Mouse (Mus musculus) neural tube, embryonic 14.5 days (tissue): Measurements from ENCODE around the gene Mybl2. TPM values are rescaled to one million over a fixed set of nuclear protein-coding genes. Genes with fewer than 3 reads are reported as not detected.

Source experiments
- ATAC-seq: fragments of 200-750 bp; cut with Nextera tagmentation; 2 replicates; pipeline ENCODE4 v1.8.0; 2017; ENCODE audit warnings: low read depth, mild to moderate bottlenecking, moderate TSS enrichment, moderate library complexity
- H3K27ac ChIP-seq: fragments of 300-500 bp; sonication (generic); 2 replicates; pipeline ENCODE4 v1.5.1; 2014; ENCODE audit warnings: low read depth, mild to moderate bottlenecking, control low read depth, low read length, moderate library complexity, mixed read lengths
- H3K27me3 ChIP-seq: fragments of 300-500 bp; sonication (generic); 2 replicates; pipeline ENCODE4 v1.6.1; 2014; ENCODE audit warnings: low read length; ENCODE audit not compliant: control insufficient read depth, insufficient read depth
- H3K36me3 ChIP-seq: fragments of 300-500 bp; sonication (generic); 2 replicates; pipeline ENCODE4 v1.6.1; 2014; ENCODE audit warnings: low read length, mixed read lengths; ENCODE audit not compliant: control insufficient read depth, insufficient read depth
- H3K4me1 ChIP-seq: fragments of 300-500 bp; sonication (generic); 2 replicates; pipeline ENCODE4 v1.6.1; 2014; ENCODE audit warnings: low read length; ENCODE audit not compliant: control insufficient read depth, insufficient read depth
- H3K4me2 ChIP-seq: fragments of 300-500 bp; sonication (generic); 2 replicates; pipeline ENCODE4 v1.6.1; 2014; ENCODE audit warnings: mild to moderate bottlenecking, low read depth, low read length, control low read depth
- H3K4me3 ChIP-seq: fragments of 300-500 bp; sonication (generic); 2 replicates; pipeline ENCODE4 v1.5.1; 2014; ENCODE audit warnings: low read depth, low read length, control low read depth, mixed read lengths
- H3K9ac ChIP-seq: fragments of 300-500 bp; sonication (generic); replicated peaks from 2 replicates; pipeline ENCODE4 v1.6.1; 2014; ENCODE audit warnings: low read depth, mild to moderate bottlenecking, control low read depth, low read length, mixed read lengths
- H3K9me3 ChIP-seq: fragments of 300-500 bp; sonication (generic); 2 replicates; pipeline ENCODE4 v1.6.1; 2016; ENCODE audit warnings: low read length; ENCODE audit not compliant: control insufficient read depth
- WGBS: fragments of 180-500 bp; shearing (Covaris S2); extraction: QIAGEN DNeasy Blood & Tissue Kit; methylation state at CpG from one replicate; pipeline ENCODE4 v1.1.7; 2014; 5-methylcytosine and 5-hydroxymethylcytosine counted together
- polyA plus RNA-seq: library from polyadenylated mRNA; unstranded; fragments of >200 nt; fragmentation: Nextera tagmentation; extraction: Ambion mirVana; gene quantifications from 2 replicates; pipeline ENCODE4 v1.2.1, GENCODE M21; 2014

Gene Mybl2
- polyA plus RNA-seq, result 1.7 and 1.9 TPM in 2 replicates

GRCm38 (mm10) chr2:163054335-163054840 lies at the start of gene Mybl2:
TSS of gene Mybl2 (plus strand) at chr2:163054687.
- WGBS, result under 1% methylated on average over 48 of the region's 48 CpGs
- ATAC-seq, result peak; percentile 99
- H3K27ac ChIP-seq, result no peak within 1 kb of the TSS
- peak within 1 kb of the TSS; percentile 100 for H3K4me2 ChIP-seq
- H3K4me3 ChIP-seq, result peak within 1 kb of the TSS; percentile 50
- H3K9me3 ChIP-seq, result no peaks in the 10 kb centered on the region
- peaks cover 7% of the 10 kb centered on the region for H3K4me1 ChIP-seq
- H3K36me3 ChIP-seq, result no peaks in the 10 kb centered on the region
- H3K27me3 ChIP-seq, result 0 out of 2 replicates have a peak, but pooled peaks cover 2% of the 10 kb centered on the region
- peak within 1 kb of the TSS; percentile 37 for H3K9ac ChIP-seq

- no peak overlapping the region for H3K4me2 ChIP-seq
- no peaks in the 10 kb centered on the region for H3K36me3 ChIP-seq
- no peak overlapping the region for H3K9ac ChIP-seq
- 81% methylated on average over 4 of the region's 4 CpGs for WGBS
- H3K9me3 ChIP-seq, result no peaks in the 10 kb centered on the region
- no peak for ATAC-seq
- no peaks in the 10 kb centered on the region for H3K27me3 ChIP-seq
- H3K4me1 ChIP-seq, result no peaks in the 10 kb centered on the region
- H3K27ac ChIP-seq, result no peak overlapping the region
- H3K4me3 ChIP-seq, result no peak overlapping the region
These were observed 47.2 kb upstream of the Mybl2 start for GRCm38 (mm10) chr2:163007299-163007698.

- Histone ChIP-seq H3K27me3 (no peaks in the 10 kb centered on the region), H3K4me1 (peaks cover 11% of the 10 kb centered on the region; the same call in 1 of the 2 replicates), H3K4me3 (peak within 1 kb of the TSS; percentile 82), H3K36me3 (no peaks in the 10 kb centered on the region), H3K9me3 (no peaks in the 10 kb centered on the region), H3K9ac (peak within 1 kb of the TSS; percentile 78), H3K4me2 (peak within 1 kb of the TSS; percentile 51), H3K27ac (peak within 1 kb of the TSS; percentile 55)
- peak; percentile 97 for ATAC-seq
- WGBS, result under 1% methylated on average over 57 of the region's 57 CpGs
These were observed 37.4 kb upstream of the Mybl2 start, which contains the start of gene Ift52 for GRCm38 (mm10) chr2:163016916-163017743. TSS of gene Ift52 (plus strand) at chr2:163017354.

- Histone ChIP-seq H3K9ac (no peak overlapping the region), H3K4me1 (no peaks in the 10 kb centered on the region), H3K27ac (no peak overlapping the region), H3K4me2 (no peak overlapping the region), H3K4me3 (no peak overlapping the region), H3K9me3 (no peaks in the 10 kb centered on the region), H3K27me3 (no peaks in the 10 kb centered on the region), H3K36me3 (peaks cover 53% of the 10 kb centered on the region)
- WGBS, result 89% methylated on average over 5 of the region's 5 CpGs
- ATAC-seq, result no peak
These were observed 23.2 kb upstream of the Mybl2 start for GRCm38 (mm10) chr2:163031289-163031688.

GRCm38 (mm10) chr2:163031757-163032156 lies 22.7 kb upstream of the Mybl2 start:
- H3K27me3 ChIP-seq, result no peaks in the 10 kb centered on the region
- H3K9me3 ChIP-seq, result no peaks in the 10 kb centered on the region
- 83% methylated on average over 2 of the region's 2 CpGs for WGBS
- H3K9ac ChIP-seq, result no peak overlapping the region
- no peak overlapping the region for H3K27ac ChIP-seq
- no peak for ATAC-seq
- peaks cover 54% of the 10 kb centered on the region for H3K36me3 ChIP-seq
- no peak overlapping the region for H3K4me2 ChIP-seq
- no peaks in the 10 kb centered on the region for H3K4me1 ChIP-seq
- no peak overlapping the region for H3K4me3 ChIP-seq

- Histone ChIP-seq H3K36me3 (peaks cover 62% of the 10 kb centered on the region), H3K4me3 (no peak overlapping the region), H3K27ac (no peak overlapping the region), H3K9me3 (no peaks in the 10 kb centered on the region), H3K9ac (no peak overlapping the region), H3K27me3 (no peaks in the 10 kb centered on the region), H3K4me1 (no peaks in the 10 kb centered on the region), H3K4me2 (no peak overlapping the region)
- 66% methylated on average over 4 of the region's 4 CpGs for WGBS
- ATAC-seq, result no peak
These were observed 21.9 kb upstream of the Mybl2 start for GRCm38 (mm10) chr2:163032622-163033021.

- Histone ChIP-seq H3K36me3 (peaks cover 60% of the 10 kb centered on the region), H3K27me3 (no peaks in the 10 kb centered on the region), H3K4me2 (no peak overlapping the region), H3K4me1 (no peaks in the 10 kb centered on the region), H3K9me3 (no peaks in the 10 kb centered on the region), H3K4me3 (no peak overlapping the region), H3K9ac (no peak overlapping the region), H3K27ac (no peak overlapping the region)
- 96% methylated on average over 7 of the region's 7 CpGs for WGBS
- no peak for ATAC-seq
These were observed 14.5 kb upstream of the Mybl2 start for GRCm38 (mm10) chr2:163039940-163040339.

- no peaks in the 10 kb centered on the region for H3K4me1 ChIP-seq
- no peak overlapping the region for H3K9ac ChIP-seq
- WGBS, result 8% methylated on average over 10 of the region's 10 CpGs
- no peak overlapping the region for H3K27ac ChIP-seq
- peaks cover 22% of the 10 kb centered on the region for H3K36me3 ChIP-seq
- no peaks in the 10 kb centered on the region for H3K27me3 ChIP-seq
- H3K4me2 ChIP-seq, result peak overlapping the region; percentile 37
- H3K9me3 ChIP-seq, result no peaks in the 10 kb centered on the region
- H3K4me3 ChIP-seq, result 0 out of 2 replicates have a peak overlapping the region, but pooled peaks have one; percentile 7
- peak; percentile 63 for ATAC-seq
These were observed 6.4 kb upstream of the Mybl2 start for GRCm38 (mm10) chr2:163048125-163048524.

GRCm38 (mm10) chr2:163049116-163049515 lies 5.4 kb upstream of the Mybl2 start:
- no peak overlapping the region for H3K4me3 ChIP-seq
- no peaks in the 10 kb centered on the region for H3K9me3 ChIP-seq
- H3K4me2 ChIP-seq, result no peak overlapping the region
- no peak overlapping the region for H3K27ac ChIP-seq
- peaks cover 19% of the 10 kb centered on the region for H3K36me3 ChIP-seq
- no peak overlapping the region for H3K9ac ChIP-seq
- H3K27me3 ChIP-seq, result no peaks in the 10 kb centered on the region
- ATAC-seq, result no peak
- WGBS, result 93% methylated on average over 2 of the region's 2 CpGs
- H3K4me1 ChIP-seq, result no peaks in the 10 kb centered on the region
